Mouse (Mus musculus): Measurements from ENCODE around the gene Gpr174.

GRCm38 (mm10) chrX:107264619-107265018 lies 8.9 kb downstream of the Gpr174 start:
- TF ChIP-seq CTCF (conservative IDR thresholded peaks at IDR 0.05; ENCODE audit: insufficient read depth, insufficient read length, low read depth, low read length) (no peak), POLR2A (IDR thresholded peaks at IDR 0.05; ENCODE audit: low read depth, low read length) (no peak)

Data from kidney, adult 2 months (tissue).